Mouse (Mus musculus): ENCODE results near the gene 1520401A03Rik. TPM values are rescaled to one million over a fixed set of nuclear protein-coding genes. Genes with fewer than 3 reads are reported as not detected.

1520401A03Rik gene
- polyA plus RNA-seq, 1 experiment from 2014 or later, result 1.0 TPM

- no peak for ATAC-seq (ENCODE audit: insufficient number of reproducible peaks, insufficient read depth, low FRiP score, low TSS enrichment)
- WGBS, result 4% methylated on average over 27 of the region's 27 CpGs
- H3K4me3 ChIP-seq, result no peak within 1 kb of the TSS
- peaks cover 43% of the 10 kb centered on the region for H3K27me3 ChIP-seq
- no peaks in the 10 kb centered on the region for H3K36me3 ChIP-seq
- peak within 1 kb of the TSS; percentile 30 for H3K4me2 ChIP-seq (replicated peaks)
- H3K4me1 ChIP-seq, result peaks cover 5% of the 10 kb centered on the region
- no peak within 1 kb of the TSS for H3K27ac ChIP-seq
- no peaks in the 10 kb centered on the region for H3K9me3 ChIP-seq
- H3K9ac ChIP-seq, result no peak within 1 kb of the TSS
Measured at GRCm38 (mm10) chr17:23660117-23660875, 62.3 kb downstream of the 1520401A03Rik start, which contains the start of gene Bicdl2. Gene Bicdl2, plus strand, starts transcription at chr17:23660506.

DNA sequence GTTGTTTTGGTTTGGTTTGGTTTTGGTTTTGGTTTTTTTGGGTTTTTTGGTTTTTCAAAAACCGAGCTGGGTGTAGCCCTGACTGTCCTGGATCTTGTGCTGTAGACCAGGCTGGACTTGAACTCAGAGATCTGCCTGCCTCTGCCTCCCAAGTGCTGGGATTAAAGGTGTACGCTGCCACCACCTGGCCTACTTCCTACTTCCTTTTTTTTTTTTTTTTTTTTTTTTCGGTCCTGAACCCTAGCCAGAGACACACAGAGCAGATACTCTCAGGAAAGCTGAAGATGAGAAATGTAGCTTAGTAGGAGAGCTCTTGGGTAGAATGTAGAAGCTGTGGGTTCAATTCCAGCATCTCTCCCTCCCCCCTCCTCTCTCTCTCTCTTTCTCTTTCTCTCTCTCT, 64.1 kb downstream of the 1520401A03Rik start:
- H3K27ac ChIP-seq, result no peak overlapping the region
- no peak for ATAC-seq (ENCODE audit: insufficient number of reproducible peaks, insufficient read depth, low FRiP score, low TSS enrichment)
- H3K9me3 ChIP-seq, result no peaks in the 10 kb centered on the region
- no peak overlapping the region for H3K9ac ChIP-seq
- peaks cover 43% of the 10 kb centered on the region for H3K27me3 ChIP-seq
- 68% methylated on average over 3 of the region's 3 CpGs for WGBS
- no peaks in the 10 kb centered on the region for H3K4me1 ChIP-seq
- H3K4me3 ChIP-seq, result no peak overlapping the region
- H3K4me2 ChIP-seq (replicated peaks), result no peak overlapping the region
- no peaks in the 10 kb centered on the region for H3K36me3 ChIP-seq

Other genes with a start within 250 kb of the 1520401A03Rik start
- gene Vmn2r117, start 243.1 kb downstream of the 1520401A03Rik start, polyA plus RNA-seq (2016; fragmentation: Nextera tagmentation; extraction: Ambion mirVana), result not detected in 2 replicates
- 24.3 and 26.8 TPM in 2 replicates for gene Zfp213, start 158.5 kb downstream of the 1520401A03Rik start, polyA plus RNA-seq (2016; fragmentation: Nextera tagmentation; extraction: Ambion mirVana)
- 23.8 and 24.1 TPM in 2 replicates for gene Zfp13, start 123.3 kb downstream of the 1520401A03Rik start, polyA plus RNA-seq (2016; fragmentation: Nextera tagmentation; extraction: Ambion mirVana)
- gene Zscan10, start 121.9 kb downstream of the 1520401A03Rik start, polyA plus RNA-seq (2016; fragmentation: Nextera tagmentation; extraction: Ambion mirVana), result 0.20 and 0.67 TPM in 2 replicates
- gene Mmp25, start 77.5 kb downstream of the 1520401A03Rik start, polyA plus RNA-seq (2016; fragmentation: Nextera tagmentation; extraction: Ambion mirVana), result 0.84 and 1.3 TPM in 2 replicates
- 1.3 and 1.9 TPM in 2 replicates for gene Bicdl2, start 62.3 kb downstream of the 1520401A03Rik start, polyA plus RNA-seq (2016; fragmentation: Nextera tagmentation; extraction: Ambion mirVana)
- 60.3 and 61.2 TPM in 2 replicates for gene Hcfc1r1, start 49.2 kb downstream of the 1520401A03Rik start, polyA plus RNA-seq (2016; fragmentation: Nextera tagmentation; extraction: Ambion mirVana)
- gene Thoc6, start 48.9 kb downstream of the 1520401A03Rik start, polyA plus RNA-seq (2016; fragmentation: Nextera tagmentation; extraction: Ambion mirVana), result 49.6 and 51.7 TPM in 2 replicates
- gene Tnfrsf12a, start 45.3 kb downstream of the 1520401A03Rik start, polyA plus RNA-seq (2016; fragmentation: Nextera tagmentation; extraction: Ambion mirVana), result 8.6 and 9.2 TPM in 2 replicates
- 49.2 and 52.4 TPM in 2 replicates for gene Cldn6, start 43.5 kb downstream of the 1520401A03Rik start, polyA plus RNA-seq (2016; fragmentation: Nextera tagmentation; extraction: Ambion mirVana)
- gene Cldn9, start 38.8 kb downstream of the 1520401A03Rik start, polyA plus RNA-seq (2016; fragmentation: Nextera tagmentation; extraction: Ambion mirVana), result 12.6 and 13.5 TPM in 2 replicates
- gene Pkmyt1, start 3.6 kb upstream of the 1520401A03Rik start, polyA plus RNA-seq (2016; fragmentation: Nextera tagmentation; extraction: Ambion mirVana), result 54.2 and 54.6 TPM in 2 replicates
- gene Paqr4, start 18.1 kb upstream of the 1520401A03Rik start, polyA plus RNA-seq (2016; fragmentation: Nextera tagmentation; extraction: Ambion mirVana), result 14.8 and 16.0 TPM in 2 replicates
- gene Kremen2, start 23.1 kb upstream of the 1520401A03Rik start, polyA plus RNA-seq (2016; fragmentation: Nextera tagmentation; extraction: Ambion mirVana), result 23.4 and 25.1 TPM in 2 replicates
- gene Flywch1, start 48.8 kb upstream of the 1520401A03Rik start, polyA plus RNA-seq (2016; fragmentation: Nextera tagmentation; extraction: Ambion mirVana), result 122 and 125 TPM in 2 replicates
- 57.7 and 58.5 TPM in 2 replicates for gene Flywch2, start 63.3 kb upstream of the 1520401A03Rik start, polyA plus RNA-seq (2016; fragmentation: Nextera tagmentation; extraction: Ambion mirVana)
- 657 and 663 TPM in 2 replicates for gene Srrm2, start 67.7 kb upstream of the 1520401A03Rik start, polyA plus RNA-seq (2016; fragmentation: Nextera tagmentation; extraction: Ambion mirVana)
- gene Elob, start 106.4 kb upstream of the 1520401A03Rik start, polyA plus RNA-seq (2016; fragmentation: Nextera tagmentation; extraction: Ambion mirVana), result 1,164 and 1,169 TPM in 2 replicates
- gene Prss33, start 113.3 kb upstream of the 1520401A03Rik start, polyA plus RNA-seq (2016; fragmentation: Nextera tagmentation; extraction: Ambion mirVana), result 0.46 and 0.59 TPM in 2 replicates
- gene Prss32, start 121.1 kb upstream of the 1520401A03Rik start, polyA plus RNA-seq (2016; fragmentation: Nextera tagmentation; extraction: Ambion mirVana), result not detected in 2 replicates
- gene Prss41, start 121.4 kb upstream of the 1520401A03Rik start, polyA plus RNA-seq (2016; fragmentation: Nextera tagmentation; extraction: Ambion mirVana), result 2.2 and 2.5 TPM in 2 replicates
- gene Prss21, start 145.3 kb upstream of the 1520401A03Rik start, polyA plus RNA-seq (2016; fragmentation: Nextera tagmentation; extraction: Ambion mirVana), result not detected in 2 replicates
- not detected in 2 replicates for gene Dcpp1, start 158.1 kb upstream of the 1520401A03Rik start, polyA plus RNA-seq (2016; fragmentation: Nextera tagmentation; extraction: Ambion mirVana)
- not detected in 2 replicates for gene Dcpp2, start 158.1 kb upstream of the 1520401A03Rik start, polyA plus RNA-seq (2016; fragmentation: Nextera tagmentation; extraction: Ambion mirVana)
- not detected in 2 replicates for gene Dcpp3, start 194.7 kb upstream of the 1520401A03Rik start, polyA plus RNA-seq (2016; fragmentation: Nextera tagmentation; extraction: Ambion mirVana)
- gene Sbp, start 218.9 kb upstream of the 1520401A03Rik start, polyA plus RNA-seq (2016; fragmentation: Nextera tagmentation; extraction: Ambion mirVana), result not detected in 2 replicates
- gene Sbpl, start 232.5 kb upstream of the 1520401A03Rik start, polyA plus RNA-seq (2016; fragmentation: Nextera tagmentation; extraction: Ambion mirVana), result not detected in 2 replicates